Mouse (Mus musculus): ENCODE measurements at regions not wholly inside any gene's neighbourhood (a gene's known extent, or its start where the extent isn't known, plus 50 kb on each side); places are given as distances from the start of the nearest gene placed in this dataset.

DNA sequence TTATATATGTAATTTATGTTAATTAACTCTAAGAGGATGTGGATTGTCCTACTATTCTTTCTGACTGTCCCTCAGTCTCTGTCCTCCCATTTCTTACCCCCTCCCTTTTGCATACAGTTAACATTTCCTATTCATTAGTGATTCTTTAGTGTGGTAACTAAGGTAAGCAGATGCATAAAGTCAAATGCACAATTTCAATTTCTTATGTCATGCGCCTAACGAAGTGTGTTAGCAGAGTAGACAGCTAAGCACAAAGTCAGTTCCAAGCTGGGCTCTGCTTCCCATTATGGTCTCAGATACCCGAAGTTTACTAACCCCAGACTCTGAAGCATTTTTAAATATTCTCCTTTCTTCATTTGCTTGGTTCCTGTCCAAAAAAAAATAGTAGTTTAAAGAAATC is 248.2 kb downstream of the Olfm4 start:
- no peak for TF ChIP-seq POLR2A (IDR thresholded peaks at IDR 0.05; ENCODE audit: borderline replicate concordance, extremely low read depth, low read depth, low read length)
- TF ChIP-seq CTCF (IDR thresholded peaks at IDR 0.05; ENCODE audit: insufficient read depth, low read length) = no peak
